Mouse (Mus musculus) adrenal gland, postnatal 36 days (tissue): ENCODE data around the gene 5730480H06Rik. TPM values are rescaled to one million over a fixed set of nuclear protein-coding genes. Genes with fewer than 3 reads are reported as not detected.

ENCODE experiments used
- DNase-seq, 2 experiments: peaks; one replicate each; pipeline ENCODE4 v3.0.0; 2021; ENCODE audit warnings: mixed read lengths in 1 of 2
- total RNA-seq, 2 experiments: library from RNA; stranded (reverse); gene quantifications; 2 replicates each; pipeline ENCODE4 v1.2.3; 2021

Gene 5730480H06Rik
- total RNA-seq, 2 experiments from 2014 or later, result 12.8 to 14.6 TPM

DNA sequence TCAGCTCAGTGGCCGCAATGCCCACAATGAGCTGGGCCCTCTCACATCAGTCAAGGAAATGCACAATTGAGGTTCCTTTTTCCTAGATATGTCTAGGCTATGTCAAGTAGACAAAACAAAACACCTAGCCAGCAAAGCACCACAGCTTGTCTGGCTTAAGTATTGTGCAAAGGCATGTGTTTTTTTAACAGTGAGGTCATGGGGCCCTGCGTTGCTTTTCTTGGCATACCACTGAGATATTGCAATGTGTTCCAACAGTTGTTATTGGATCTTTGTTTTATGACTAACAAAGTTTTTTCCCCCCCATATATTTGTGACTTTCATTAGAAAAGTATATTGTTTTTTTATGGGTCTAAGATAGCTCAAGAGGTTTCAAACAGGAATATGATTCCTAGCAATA, 92.0 kb downstream of the 5730480H06Rik start:
- peak in 1 of 2 experiments; percentile 12 for DNase-seq

- DNase-seq, result no peak
Measured at GRCm38 (mm10) chr5:48421957-48422356, 94.2 kb downstream of the 5730480H06Rik start.

- DNase-seq, result peak; percentile 28 to 35
Measured at GRCm38 (mm10) chr5:48430459-48430858, 102.7 kb downstream of the 5730480H06Rik start.

- DNase-seq, result no peak
Measured at GRCm38 (mm10) chr5:48448888-48449287, 121.1 kb downstream of the 5730480H06Rik start.

- DNase-seq, result no peak
Measured at GRCm38 (mm10) chr5:48460221-48460620, 132.5 kb downstream of the 5730480H06Rik start.
